Mouse (Mus musculus) MEL (cell line): ENCODE measurements around the gene Il24.

Source experiments
- CTCF ChIP-seq, 3 experiments: IDR thresholded peaks in 2 of 3; conservative IDR thresholded peaks in 1 of 3; 2 replicates each; pipeline ENCODE4 v1.5.1; 2011 to 2012; ENCODE audit warnings: low read length in 3 of 3, low read depth in 2 of 3, mild to moderate bottlenecking in 2 of 3, improper control_type of control experiment in 1 of 3, inconsistent platforms in 1 of 3, mixed read lengths in 1 of 3, moderate library complexity in 1 of 3; ENCODE audit not compliant: control insufficient read depth in 1 of 3, insufficient read depth in 1 of 3, poor library complexity in 1 of 3, severe bottlenecking in 1 of 3
- GABPA ChIP-seq: IDR thresholded peaks from 2 replicates; pipeline ENCODE4 v1.6.1; 2012; ENCODE audit warnings: low read depth, mild to moderate bottlenecking, inconsistent platforms, low read length, improper control_type of control experiment, moderate library complexity
- POLR2A ChIP-seq, 2 experiments: IDR thresholded peaks; 2 replicates each; pipeline ENCODE4 v1.6.1; 2011 to 2012; ENCODE audit warnings: low read length in 2 of 2, mild to moderate bottlenecking in 2 of 2, control low read depth in 1 of 2, improper control_type of control experiment in 1 of 2, low read depth in 1 of 2, moderate library complexity in 1 of 2; ENCODE audit not compliant: control insufficient read depth in 1 of 2, insufficient read depth in 1 of 2, poor library complexity in 1 of 2
- SMC3 ChIP-seq: IDR thresholded peaks from 2 replicates; pipeline ENCODE4 v1.6.1; 2011; ENCODE audit warnings: low read depth, low read length, improper control_type of control experiment
- TCF12 ChIP-seq: IDR thresholded peaks from 2 replicates; pipeline ENCODE4 v1.6.1; 2014; ENCODE audit warnings: low read depth, mild to moderate bottlenecking, inconsistent platforms, low read length, improper control_type of control experiment, moderate library complexity

DNA sequence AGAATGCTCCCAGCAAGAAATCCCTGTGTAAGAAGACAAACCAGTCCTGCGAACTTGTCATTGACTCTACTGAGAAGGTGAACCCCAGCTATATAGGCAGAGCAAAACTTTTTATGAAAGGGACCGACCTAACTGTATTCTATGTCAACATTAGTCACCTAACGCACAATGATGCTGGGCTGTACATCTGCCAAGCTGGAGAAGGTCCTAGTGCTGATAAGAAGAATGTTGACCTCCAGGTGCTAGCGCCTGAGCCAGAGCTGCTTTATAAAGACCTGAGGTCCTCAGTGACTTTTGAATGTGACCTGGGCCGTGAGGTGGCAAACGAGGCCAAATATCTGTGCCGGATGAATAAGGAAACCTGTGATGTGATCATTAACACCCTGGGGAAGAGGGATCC lies 42.7 kb downstream of the Il24 start:
- no peak for TF ChIP-seq POLR2A (IDR thresholded peaks at IDR 0.05; ENCODE audit: control insufficient read depth in 1 of 2, insufficient read depth in 1 of 2, low read depth in 1 of 2, low read length in 2 of 2, poor library complexity in 1 of 2)
- TF ChIP-seq CTCF (IDR thresholded peaks at IDR 0.05 in 2 of 3, conservative IDR thresholded peaks at IDR 0.05 in 1 of 3; ENCODE audit: control insufficient read depth in 1 of 3, insufficient read depth in 1 of 3, low read depth in 2 of 3, low read length in 3 of 3, poor library complexity in 1 of 3, severe bottlenecking in 1 of 3), result no peak
- TF ChIP-seq TCF12, result no peak
- no peak for TF ChIP-seq SMC3
- TF ChIP-seq GABPA, result no peak
